Mouse (Mus musculus) cerebellum, postnatal 4 days (tissue): ENCODE data around the gene Dleu7.
A peak's percentile ranks its signal among the peaks of the same experiment; 100 is the strongest.

Source experiments
- DNase-seq, 2 experiments: peaks; one replicate each; pipeline ENCODE4 v3.0.0; 2022; ENCODE audit warnings: low spot score in 2 of 2, mixed read lengths in 1 of 2

Gene Dleu7

GRCm38 (mm10) chr14:62292488-62293339 is at the start of gene Dleu7, which contains the start of gene Rnaseh2b:
Gene Dleu7, minus strand, starts transcription at chr14:62293047.
Gene Rnaseh2b, plus strand, starts transcription at chr14:62292589.
- DNase-seq = peak; percentile 25 to 52

GRCm38 (mm10) chr14:62341887-62342642 is 49.2 kb upstream of the Dleu7 start:
- DNase-seq = peak in 1 of 2 experiments; percentile 25

- DNase-seq = no peak
Measured at GRCm38 (mm10) chr14:62339196-62339595, 46.3 kb upstream of the Dleu7 start.

- DNase-seq = no peak
Measured at GRCm38 (mm10) chr14:62333909-62334687, 41.3 kb upstream of the Dleu7 start.

GRCm38 (mm10) chr14:62331866-62332619 is 39.2 kb upstream of the Dleu7 start:
- DNase-seq = peak; percentile 72 to 88

- no peak for DNase-seq
Measured at GRCm38 (mm10) chr14:62331457-62331856, 38.6 kb upstream of the Dleu7 start.

GRCm38 (mm10) chr14:62329631-62330030 is 36.8 kb upstream of the Dleu7 start:
- no peak for DNase-seq

- no peak for DNase-seq
Measured at GRCm38 (mm10) chr14:62328606-62329005, 35.8 kb upstream of the Dleu7 start.

GRCm38 (mm10) chr14:62327171-62327570 is 34.3 kb upstream of the Dleu7 start:
- no peak for DNase-seq

- no peak for DNase-seq
Measured at GRCm38 (mm10) chr14:62326026-62326425, 33.2 kb upstream of the Dleu7 start.

GRCm38 (mm10) chr14:62324943-62325342 is 32.1 kb upstream of the Dleu7 start:
- no peak for DNase-seq

- no peak for DNase-seq
Measured at GRCm38 (mm10) chr14:62323457-62323856, 30.6 kb upstream of the Dleu7 start.

GRCm38 (mm10) chr14:62322581-62323344 is 29.9 kb upstream of the Dleu7 start:
- no peak for DNase-seq

- no peak for DNase-seq
Measured at GRCm38 (mm10) chr14:62311672-62312071, 18.8 kb upstream of the Dleu7 start.

GRCm38 (mm10) chr14:62309026-62309425 is 16.2 kb upstream of the Dleu7 start:
- DNase-seq = no peak

GRCm38 (mm10) chr14:62307555-62307954 is 14.7 kb upstream of the Dleu7 start:
- DNase-seq = peak in 1 of 2 experiments; percentile 12

GRCm38 (mm10) chr14:62300031-62300430 is 7.2 kb upstream of the Dleu7 start:
- no peak for DNase-seq

GRCm38 (mm10) chr14:62298808-62299207 is 6.0 kb upstream of the Dleu7 start:
- no peak for DNase-seq

- DNase-seq = no peak
Measured at GRCm38 (mm10) chr14:62292166-62292487, 720 bp downstream of the Dleu7 start.

GRCm38 (mm10) chr14:62291406-62291987 is 1.4 kb downstream of the Dleu7 start:
- no peak for DNase-seq
